Mouse (Mus musculus): ENCODE results near the gene Relb. TPM values are rescaled to one million over a fixed set of nuclear protein-coding genes. Genes with fewer than 3 reads are reported as not detected.

The Relb gene
- polyA plus RNA-seq, 1 experiment from 2014 or later: 7.3 TPM

- 0 out of 2 replicates have a peak, but pooled peaks cover 7% of the 10 kb centered on the region for H3K4me1 ChIP-seq (ENCODE audit: insufficient read depth)
- peak overlapping the region; percentile 85 for H3K27ac ChIP-seq (ENCODE audit: low read depth)
- H3K27me3 ChIP-seq (ENCODE audit: insufficient read depth, low read length): peaks cover 23% of the 10 kb centered on the region
- peak; percentile 89 for DNase-seq
- 0 out of 2 replicates have a peak, but pooled peaks have one; percentile 4 for TF ChIP-seq CTCF (IDR thresholded peaks at IDR 0.05; ENCODE audit: low read depth)
- peak overlapping the region; percentile 95 for H3K4me2 ChIP-seq
- H3K9me3 ChIP-seq (ENCODE audit: low read depth, low read length): no peaks in the 10 kb centered on the region
- peak overlapping the region; percentile 83 for H3K9ac ChIP-seq
- H3K4me3 ChIP-seq (ENCODE audit: low read depth, low read length): peak overlapping the region; percentile 79
- peaks cover 27% of the 10 kb centered on the region for H3K36me3 ChIP-seq (ENCODE audit: insufficient read depth)
- under 1% methylated on average over 47 of the region's 53 CpGs for WGBS
- peak; percentile 92 for ATAC-seq (ENCODE audit: insufficient read depth)
Measured at GRCm38 (mm10) chr7:19572926-19573775, 56.1 kb downstream of the Relb start.

DNA sequence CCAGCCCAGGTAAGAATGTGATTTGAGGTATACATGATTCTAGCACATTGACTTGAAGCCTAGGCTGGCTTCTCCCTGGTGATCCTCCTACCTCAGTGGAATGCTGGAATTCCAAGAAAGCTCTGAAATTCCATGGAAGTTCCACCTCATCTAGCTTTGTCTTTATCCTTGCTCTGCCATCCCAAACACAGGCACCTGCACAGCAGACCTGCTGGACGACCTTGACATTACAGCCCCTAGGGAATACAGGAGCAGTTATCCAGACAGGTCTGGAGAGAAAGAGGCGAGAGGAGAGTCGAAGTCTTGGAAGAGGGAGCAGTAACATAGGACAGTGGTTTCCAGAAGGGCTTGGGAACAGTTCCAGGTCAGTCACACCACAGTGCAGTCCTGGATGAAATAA lies 59.6 kb downstream of the Relb start:
- Histone ChIP-seq H3K27me3 (ENCODE audit: insufficient read depth, low read length) (no peaks in the 10 kb centered on the region), H3K36me3 (ENCODE audit: insufficient read depth) (peaks cover 45% of the 10 kb centered on the region), H3K9me3 (ENCODE audit: low read depth, low read length) (no peaks in the 10 kb centered on the region), H3K27ac (ENCODE audit: low read depth) (no peak overlapping the region), H3K4me3 (ENCODE audit: low read depth, low read length) (no peak overlapping the region), H3K4me2 (no peak overlapping the region), H3K9ac (no peak overlapping the region), H3K4me1 (ENCODE audit: insufficient read depth) (0 out of 2 replicates have a peak, but pooled peaks cover 4% of the 10 kb centered on the region)
- no peak for ATAC-seq (ENCODE audit: insufficient read depth)
- no peak for TF ChIP-seq CTCF (IDR thresholded peaks at IDR 0.05; ENCODE audit: low read depth)
- WGBS: 83% methylated on average over 3 of the region's 3 CpGs
- DNase-seq: no peak

- Histone ChIP-seq H3K9me3 (ENCODE audit: low read depth, low read length) (no peaks in the 10 kb centered on the region; the same call in 1 of the 2 replicates), H3K27me3 (ENCODE audit: insufficient read depth, low read length) (no peaks in the 10 kb centered on the region), H3K4me1 (ENCODE audit: insufficient read depth) (0 out of 2 replicates have a peak, but pooled peaks cover 4% of the 10 kb centered on the region), H3K4me2 (no peak overlapping the region), H3K4me3 (ENCODE audit: low read depth, low read length) (no peak overlapping the region), H3K27ac (ENCODE audit: low read depth) (no peak overlapping the region), H3K36me3 (ENCODE audit: insufficient read depth) (peaks cover 50% of the 10 kb centered on the region), H3K9ac (no peak overlapping the region)
- DNase-seq (no peak), ATAC-seq (ENCODE audit: insufficient read depth) (no peak)
- TF ChIP-seq CTCF (IDR thresholded peaks at IDR 0.05; ENCODE audit: low read depth): no peak
- whole genome bisulfite sequencing: 90% methylated on average over 8 of the region's 8 CpGs
Measured at GRCm38 (mm10) chr7:19567426-19567825, 61.8 kb downstream of the Relb start.

DNA sequence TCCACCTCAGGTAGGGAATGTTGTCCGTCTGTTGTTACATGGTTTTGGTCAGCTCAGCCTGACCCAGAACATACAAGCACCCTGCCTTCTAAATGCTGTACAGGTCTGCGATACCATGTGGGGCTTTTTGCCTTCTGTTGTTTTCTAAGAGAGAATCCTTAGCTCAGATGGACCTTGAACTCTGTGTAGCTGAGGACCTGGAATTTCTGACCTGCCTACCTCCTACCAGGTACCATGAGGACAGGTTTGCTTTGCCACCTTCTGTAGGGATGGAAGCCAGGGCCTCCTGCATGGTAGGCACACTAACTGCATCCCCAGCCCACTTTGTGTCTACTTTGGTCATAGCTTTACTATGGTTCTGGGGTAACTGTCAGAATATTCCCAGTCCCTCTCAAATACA lies 63.4 kb downstream of the Relb start:
- H3K27ac ChIP-seq (ENCODE audit: low read depth): no peak overlapping the region
- DNase-seq: no peak
- no peak overlapping the region for H3K9ac ChIP-seq
- 95% methylated on average over 2 of the region's 2 CpGs for WGBS
- H3K4me1 ChIP-seq (ENCODE audit: insufficient read depth): no peaks in the 10 kb centered on the region
- no peak for TF ChIP-seq CTCF (IDR thresholded peaks at IDR 0.05; ENCODE audit: low read depth)
- no peak overlapping the region for H3K4me3 ChIP-seq (ENCODE audit: low read depth, low read length)
- ATAC-seq (ENCODE audit: insufficient read depth): no peak
- H3K27me3 ChIP-seq (ENCODE audit: insufficient read depth, low read length): no peaks in the 10 kb centered on the region
- no peak overlapping the region for H3K4me2 ChIP-seq
- no peaks in the 10 kb centered on the region; the same call in 1 of the 2 replicates for H3K9me3 ChIP-seq (ENCODE audit: low read depth, low read length)
- peaks cover 50% of the 10 kb centered on the region for H3K36me3 ChIP-seq (ENCODE audit: insufficient read depth)

- peaks cover 36% of the 10 kb centered on the region for H3K36me3 ChIP-seq (ENCODE audit: insufficient read depth)
- H3K9me3 ChIP-seq (ENCODE audit: low read depth, low read length): no peaks in the 10 kb centered on the region; the same call in 1 of the 2 replicates
- H3K4me2 ChIP-seq: no peak overlapping the region
- ATAC-seq (ENCODE audit: insufficient read depth) (no peak), DNase-seq (no peak)
- peak; percentile 25; the same call in 1 of the 2 replicates for TF ChIP-seq CTCF (IDR thresholded peaks at IDR 0.05; ENCODE audit: low read depth)
- WGBS: 92% methylated on average over 4 of the region's 4 CpGs
- no peak overlapping the region for H3K27ac ChIP-seq (ENCODE audit: low read depth)
- H3K27me3 ChIP-seq (ENCODE audit: insufficient read depth, low read length): no peaks in the 10 kb centered on the region
- peaks cover 5% of the 10 kb centered on the region; the same call in 1 of the 2 replicates for H3K4me1 ChIP-seq (ENCODE audit: insufficient read depth)
- H3K9ac ChIP-seq: no peak overlapping the region
- no peak overlapping the region; the same call in 1 of the 2 replicates for H3K4me3 ChIP-seq (ENCODE audit: low read depth, low read length)
Measured at GRCm38 (mm10) chr7:19564455-19564854, 64.8 kb downstream of the Relb start.

- H3K36me3 ChIP-seq (ENCODE audit: insufficient read depth): peaks cover 30% of the 10 kb centered on the region
- no peak overlapping the region; the same call in 1 of the 2 replicates for H3K4me2 ChIP-seq
- no peak overlapping the region for H3K9ac ChIP-seq
- ATAC-seq (ENCODE audit: insufficient read depth) (no peak), DNase-seq (no peak)
- no peaks in the 10 kb centered on the region for H3K27me3 ChIP-seq (ENCODE audit: insufficient read depth, low read length)
- H3K4me1 ChIP-seq (ENCODE audit: insufficient read depth): peaks cover 5% of the 10 kb centered on the region; the same call in 1 of the 2 replicates
- H3K9me3 ChIP-seq (ENCODE audit: low read depth, low read length): no peaks in the 10 kb centered on the region; the same call in 1 of the 2 replicates
- no peak overlapping the region for H3K27ac ChIP-seq (ENCODE audit: low read depth)
- TF ChIP-seq CTCF (IDR thresholded peaks at IDR 0.05; ENCODE audit: low read depth): no peak
- WGBS: 73% methylated on average over 3 of the region's 3 CpGs
- no peak overlapping the region for H3K4me3 ChIP-seq (ENCODE audit: low read depth, low read length)
Measured at GRCm38 (mm10) chr7:19563884-19564283, 65.4 kb downstream of the Relb start.
